Mouse (Mus musculus) intestine, embryonic 16.5 days (tissue): Measurements from ENCODE around the gene Daam2. TPM values are rescaled to one million over a fixed set of nuclear protein-coding genes. Genes with fewer than 3 reads are reported as not detected.
A peak's percentile ranks its signal among the peaks of the same experiment; 100 is the strongest.

Experiments used
- ATAC-seq: fragments of 200-750 bp; cut with Nextera tagmentation; 2 replicates; pipeline ENCODE4 v1.8.0; 2017; ENCODE audit warnings: moderate TSS enrichment, moderate library complexity
- H3K27ac ChIP-seq: fragments of 300-500 bp; sonication (generic); 2 replicates; pipeline ENCODE4 v1.5.1; 2014; ENCODE audit warnings: mild to moderate bottlenecking, low read length
- H3K27me3 ChIP-seq: fragments of 300-500 bp; sonication (generic); replicated peaks from 2 replicates; pipeline ENCODE4 v1.6.1; 2014; ENCODE audit warnings: low read length, control low read depth, mixed read lengths; ENCODE audit not compliant: control insufficient read depth, insufficient read depth
- H3K36me3 ChIP-seq: fragments of 300-500 bp; sonication (generic); 2 replicates; pipeline ENCODE4 v1.6.1; 2014; ENCODE audit warnings: low read length, control low read depth; ENCODE audit not compliant: control insufficient read depth, insufficient read depth
- H3K4me1 ChIP-seq: fragments of 300-500 bp; sonication (generic); 2 replicates; pipeline ENCODE4 v1.6.1; 2014; ENCODE audit warnings: low read length, control low read depth, mixed read lengths; ENCODE audit not compliant: control insufficient read depth, insufficient read depth
- H3K4me2 ChIP-seq: fragments of 300-500 bp; sonication (generic); 2 replicates; pipeline ENCODE4 v1.6.1; 2014; ENCODE audit warnings: low read depth, low read length, control low read depth
- H3K4me3 ChIP-seq: fragments of 300-500 bp; sonication (generic); 2 replicates; pipeline ENCODE4 v1.5.1; 2014; ENCODE audit warnings: mild to moderate bottlenecking, low read length
- H3K9ac ChIP-seq: fragments of 300-500 bp; sonication (generic); 2 replicates; pipeline ENCODE4 v1.6.1; 2014; ENCODE audit warnings: low read depth, low read length
- H3K9me3 ChIP-seq: fragments of 300-500 bp; sonication (generic); 2 replicates; pipeline ENCODE4 v1.6.1; 2016; ENCODE audit warnings: low read length, control low read depth; ENCODE audit not compliant: control insufficient read depth
- WGBS: fragments of 180-500 bp; shearing (Covaris S2); extraction: QIAGEN DNeasy Blood & Tissue Kit; methylation state at CpG from one replicate; pipeline ENCODE4 v1.1.7; 2014; 5-methylcytosine and 5-hydroxymethylcytosine counted together
- polyA plus RNA-seq: library from polyadenylated mRNA; unstranded; fragments of >200 nt; fragmentation: Nextera tagmentation; extraction: Ambion mirVana; gene quantifications from 2 replicates; pipeline ENCODE4 v1.2.1, GENCODE M21; 2015

The Daam2 gene
- polyA plus RNA-seq, 1 experiment from 2014 or later = 3.5 TPM

- no peak overlapping the region for H3K9ac ChIP-seq
- H3K4me2 ChIP-seq = no peak overlapping the region
- no peak overlapping the region for H3K4me3 ChIP-seq
- no peaks in the 10 kb centered on the region for H3K9me3 ChIP-seq
- H3K4me1 ChIP-seq = peaks cover 3% of the 10 kb centered on the region; the same call in 1 of the 2 replicates
- ATAC-seq = no peak
- no peaks in the 10 kb centered on the region for H3K27me3 ChIP-seq
- H3K27ac ChIP-seq = no peak overlapping the region
- WGBS = 88% methylated on average over 5 of the region's 5 CpGs
- H3K36me3 ChIP-seq = no peaks in the 10 kb centered on the region
Observed at GRCm38 (mm10) chr17:49526566-49526965, 37.6 kb downstream of the Daam2 start.

- no peaks in the 10 kb centered on the region for H3K9me3 ChIP-seq
- ATAC-seq = no peak
- peaks cover 3% of the 10 kb centered on the region; the same call in 1 of the 2 replicates for H3K4me1 ChIP-seq
- no peak overlapping the region for H3K4me2 ChIP-seq
- H3K27ac ChIP-seq = no peak overlapping the region
- H3K4me3 ChIP-seq = no peak overlapping the region
- no peaks in the 10 kb centered on the region for H3K36me3 ChIP-seq
- H3K9ac ChIP-seq = no peak overlapping the region
- WGBS = 80% methylated on average over 4 of the region's 4 CpGs
- no peaks in the 10 kb centered on the region for H3K27me3 ChIP-seq
Observed at GRCm38 (mm10) chr17:49525911-49526310, 38.2 kb downstream of the Daam2 start.

- ATAC-seq = no peak
- WGBS = 55% methylated on average over 2 of the region's 2 CpGs
- Histone ChIP-seq H3K4me3 (no peak overlapping the region), H3K36me3 (no peaks in the 10 kb centered on the region), H3K27ac (no peak overlapping the region), H3K4me1 (peaks cover 3% of the 10 kb centered on the region; the same call in 1 of the 2 replicates), H3K9me3 (no peaks in the 10 kb centered on the region), H3K27me3 (no peaks in the 10 kb centered on the region), H3K9ac (no peak overlapping the region), H3K4me2 (no peak overlapping the region)
Observed at GRCm38 (mm10) chr17:49524584-49524983, 39.6 kb downstream of the Daam2 start.

- no peak for ATAC-seq
- WGBS = 40% methylated on average over 2 of the region's 2 CpGs
- Histone ChIP-seq H3K4me3 (no peak overlapping the region), H3K9ac (no peak overlapping the region), H3K27me3 (no peaks in the 10 kb centered on the region), H3K27ac (no peak overlapping the region), H3K4me2 (no peak overlapping the region), H3K9me3 (no peaks in the 10 kb centered on the region), H3K36me3 (no peaks in the 10 kb centered on the region; the same call in 1 of the 2 replicates), H3K4me1 (no peaks in the 10 kb centered on the region)
Observed at GRCm38 (mm10) chr17:49522435-49522834, 41.7 kb downstream of the Daam2 start.

- 56% methylated on average over 6 of the region's 7 CpGs for WGBS
- no peak overlapping the region for H3K27ac ChIP-seq
- H3K36me3 ChIP-seq = no peaks in the 10 kb centered on the region; the same call in 1 of the 2 replicates
- H3K9ac ChIP-seq = no peak overlapping the region
- ATAC-seq = no peak
- no peaks in the 10 kb centered on the region for H3K9me3 ChIP-seq
- no peak overlapping the region for H3K4me3 ChIP-seq
- H3K4me1 ChIP-seq = no peaks in the 10 kb centered on the region
- H3K4me2 ChIP-seq = no peak overlapping the region
- H3K27me3 ChIP-seq = no peaks in the 10 kb centered on the region
Observed at GRCm38 (mm10) chr17:49522002-49522401, 42.1 kb downstream of the Daam2 start.

- 60% methylated on average over 6 of the region's 6 CpGs for WGBS
- Histone ChIP-seq H3K36me3 (no peaks in the 10 kb centered on the region; the same call in 1 of the 2 replicates), H3K27me3 (no peaks in the 10 kb centered on the region), H3K4me1 (no peaks in the 10 kb centered on the region), H3K27ac (no peak overlapping the region), H3K4me3 (no peak overlapping the region), H3K4me2 (no peak overlapping the region), H3K9me3 (no peaks in the 10 kb centered on the region), H3K9ac (no peak overlapping the region)
- no peak for ATAC-seq
Observed at GRCm38 (mm10) chr17:49520674-49521073, 43.5 kb downstream of the Daam2 start.

GRCm38 (mm10) chr17:49519576-49520247 lies 44.4 kb downstream of the Daam2 start:
- Histone ChIP-seq H3K36me3 (no peaks in the 10 kb centered on the region; the same call in 1 of the 2 replicates), H3K4me2 (no peak overlapping the region), H3K4me1 (no peaks in the 10 kb centered on the region), H3K27ac (peak overlapping the region; percentile 2; the same call in 1 of the 2 replicates), H3K4me3 (no peak overlapping the region), H3K9ac (no peak overlapping the region), H3K27me3 (no peaks in the 10 kb centered on the region), H3K9me3 (no peaks in the 10 kb centered on the region)
- 73% methylated on average over 7 of the region's 7 CpGs for WGBS
- ATAC-seq = no peak

- Histone ChIP-seq H3K9ac (no peak overlapping the region), H3K27me3 (no peaks in the 10 kb centered on the region), H3K4me2 (no peak overlapping the region), H3K4me1 (no peaks in the 10 kb centered on the region), H3K4me3 (no peak overlapping the region), H3K36me3 (no peaks in the 10 kb centered on the region; the same call in 1 of the 2 replicates), H3K27ac (no peak overlapping the region), H3K9me3 (no peaks in the 10 kb centered on the region)
- 64% methylated on average over 3 of the region's 3 CpGs for WGBS
- no peak for ATAC-seq
Observed at GRCm38 (mm10) chr17:49517091-49517490, 47.1 kb downstream of the Daam2 start.

- Histone ChIP-seq H3K9me3 (no peaks in the 10 kb centered on the region), H3K4me3 (no peak overlapping the region), H3K9ac (no peak overlapping the region), H3K4me1 (no peaks in the 10 kb centered on the region), H3K4me2 (no peak overlapping the region), H3K36me3 (no peaks in the 10 kb centered on the region; the same call in 1 of the 2 replicates), H3K27me3 (no peaks in the 10 kb centered on the region), H3K27ac (no peak overlapping the region)
- WGBS = 27% methylated on average over 4 of the region's 4 CpGs
- ATAC-seq = peak; percentile 36; the same call in 1 of the 2 replicates
Observed at GRCm38 (mm10) chr17:49515678-49516077, 48.5 kb downstream of the Daam2 start.
